Mouse (Mus musculus) spleen, adult 2 months (tissue): ENCODE data around the gene Rtp1. TPM values are rescaled to one million over a fixed set of nuclear protein-coding genes. Genes with fewer than 3 reads are reported as not detected.

Experiments
- DNase-seq, 2 experiments: peaks; one replicate each; pipeline versions ENCODE4 v3.0.0 to v3.0.0-alpha.2; 2012 to 2021; ENCODE audit warnings: low spot score in 2 of 2, low read depth in 1 of 2
- H3K27ac ChIP-seq: fragments of 200-500 bp; 2 replicates; pipeline ENCODE4 v1.5.1; 2012; ENCODE audit warnings: low read length, inconsistent platforms; ENCODE audit not compliant: insufficient read depth
- H3K27me3 ChIP-seq: fragments of 200-500 bp; 2 replicates; pipeline ENCODE4 v1.6.1; 2012; ENCODE audit warnings: mild to moderate bottlenecking, moderate library complexity, low read length, inconsistent platforms; ENCODE audit not compliant: control insufficient read depth, insufficient read depth
- H3K36me3 ChIP-seq: fragments of 200-500 bp; 2 replicates; pipeline ENCODE4 v1.6.1; 2012; ENCODE audit warnings: mild to moderate bottlenecking, low read length, inconsistent platforms; ENCODE audit not compliant: control insufficient read depth, insufficient read depth
- H3K4me1 ChIP-seq: fragments of 200-500 bp; 2 replicates; pipeline ENCODE4 v1.6.1; 2011; ENCODE audit warnings: inconsistent platforms; ENCODE audit not compliant: control insufficient read depth, insufficient read depth, insufficient read length
- H3K4me3 ChIP-seq: fragments of 200-500 bp; 2 replicates; pipeline ENCODE4 v1.5.1; 2011; ENCODE audit warnings: mild to moderate bottlenecking, inconsistent platforms; ENCODE audit not compliant: insufficient read depth, insufficient read length; ENCODE audit errors: extremely low read depth
- CTCF ChIP-seq: fragments of 200-500 bp; IDR thresholded peaks from 2 replicates; pipeline ENCODE4 v1.5.1; 2011; ENCODE audit warnings: mild to moderate bottlenecking, inconsistent platforms; ENCODE audit not compliant: insufficient read depth, insufficient read length, insufficient replicate concordance; ENCODE audit errors: extremely low read depth
- POLR2A ChIP-seq: fragments of 200-500 bp; IDR thresholded peaks from 2 replicates; pipeline ENCODE4 v1.6.1; 2011; ENCODE audit warnings: low read depth, low read length, inconsistent platforms
- WGBS: fragments of 180-500 bp; shearing (Covaris S2); methylation state at CpG from one replicate; pipeline ENCODE4 v1.1.7; 2018; 5-methylcytosine and 5-hydroxymethylcytosine counted together
- polyA plus RNA-seq: library from polyadenylated mRNA; depleted of rRNA; stranded (reverse); fragments of >200 nt; gene quantifications from 2 replicates; pipeline ENCODE4 v1.2.3, GENCODE M21; 2012; rRNA removed

Rtp1 gene
- polyA plus RNA-seq, 1 experiment = not detected

DNA sequence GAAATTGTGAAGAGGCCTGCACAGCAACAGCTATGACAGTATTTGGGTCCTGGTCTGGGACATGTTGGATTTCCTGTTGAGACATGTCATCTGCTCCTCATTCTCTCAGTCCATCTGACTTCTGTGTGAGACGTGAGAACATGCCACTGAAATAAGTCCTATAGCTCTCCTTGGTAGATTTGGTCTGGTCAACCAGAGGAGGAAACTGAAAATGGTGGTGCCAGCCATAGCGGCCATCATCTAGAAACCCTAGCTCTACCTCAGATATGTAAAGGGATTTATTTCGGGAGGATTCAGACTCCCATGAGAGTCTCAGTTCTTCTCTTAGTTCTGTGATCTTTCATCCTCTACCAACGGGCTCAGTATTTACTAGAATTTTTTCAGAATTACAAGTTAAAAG, 46.7 kb downstream of the Rtp1 start:
- Histone ChIP-seq H3K27ac (no peak overlapping the region), H3K36me3 (no peaks in the 10 kb centered on the region), H3K27me3 (no peaks in the 10 kb centered on the region), H3K4me3 (no peak overlapping the region), H3K4me1 (no peaks in the 10 kb centered on the region)
- TF ChIP-seq POLR2A = no peak
- TF ChIP-seq CTCF = no peak
- 78% methylated on average over 4 of the region's 4 CpGs for WGBS
- no peak for DNase-seq

DNA sequence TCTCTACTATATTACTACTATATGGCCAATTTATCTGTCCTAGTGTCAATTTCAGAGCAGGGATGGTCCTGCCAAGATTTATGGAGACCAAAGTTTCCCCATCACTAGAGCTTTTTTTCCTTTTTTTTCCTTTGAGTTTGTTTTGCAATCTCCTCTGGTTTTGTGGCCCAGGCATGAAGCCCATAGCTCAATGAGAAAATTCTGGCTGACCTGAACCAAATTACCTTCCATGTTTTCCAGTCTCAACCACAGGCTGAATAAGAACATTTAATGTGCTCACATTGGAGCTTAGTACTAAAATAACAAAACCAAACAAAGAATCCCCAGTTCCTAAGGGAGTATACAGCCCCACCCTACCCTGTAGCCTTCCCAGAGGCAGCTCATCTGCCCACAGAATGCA, 47.7 kb downstream of the Rtp1 start:
- no peaks in the 10 kb centered on the region for H3K36me3 ChIP-seq
- TF ChIP-seq CTCF (no peak), POLR2A (no peak)
- DNase-seq = no peak
- H3K4me3 ChIP-seq = no peak overlapping the region
- no peaks in the 10 kb centered on the region for H3K27me3 ChIP-seq
- H3K27ac ChIP-seq = no peak overlapping the region
- H3K4me1 ChIP-seq = no peaks in the 10 kb centered on the region

DNA sequence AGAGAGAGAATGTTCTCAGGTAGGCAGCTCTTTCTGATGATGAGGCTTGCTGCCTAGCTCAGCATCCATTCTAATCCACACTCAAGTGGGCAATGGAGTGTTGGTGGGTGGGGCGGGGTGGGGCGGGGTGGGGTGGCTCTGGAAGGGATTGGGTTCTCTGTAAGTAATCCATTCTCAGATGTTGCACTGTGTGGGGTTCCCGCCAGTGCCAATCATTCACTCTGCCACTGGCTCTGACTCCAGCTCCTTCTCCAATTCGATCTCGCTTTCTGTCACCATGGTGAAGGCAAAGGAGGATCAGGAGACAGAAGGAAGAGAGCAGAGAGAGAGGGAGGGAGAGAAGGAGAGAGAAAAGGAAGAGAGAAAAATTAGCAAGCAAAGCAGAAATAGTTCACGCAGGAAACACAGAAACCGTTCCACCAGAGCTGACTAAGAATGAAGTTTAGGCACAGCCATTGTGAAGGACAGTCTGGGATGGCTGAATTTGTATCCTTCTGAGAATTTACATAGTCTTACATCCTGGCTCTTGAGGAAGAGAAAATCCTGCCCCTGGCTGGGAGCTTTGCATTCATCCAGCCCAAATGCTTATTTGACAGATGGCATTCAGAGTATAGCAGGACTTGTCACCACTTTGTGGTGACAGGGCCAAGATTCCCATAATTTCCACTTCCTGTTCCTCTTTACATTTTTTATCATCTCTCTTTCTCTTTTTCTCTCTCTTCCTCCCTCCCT, 51.1 kb downstream of the Rtp1 start:
- Histone ChIP-seq H3K4me1 (no peaks in the 10 kb centered on the region), H3K4me3 (no peak overlapping the region), H3K27me3 (no peaks in the 10 kb centered on the region), H3K27ac (no peak overlapping the region), H3K36me3 (no peaks in the 10 kb centered on the region)
- WGBS = 84% methylated on average over 7 of the region's 7 CpGs
- TF ChIP-seq POLR2A (no peak), CTCF (no peak)
- no peak for DNase-seq

DNA sequence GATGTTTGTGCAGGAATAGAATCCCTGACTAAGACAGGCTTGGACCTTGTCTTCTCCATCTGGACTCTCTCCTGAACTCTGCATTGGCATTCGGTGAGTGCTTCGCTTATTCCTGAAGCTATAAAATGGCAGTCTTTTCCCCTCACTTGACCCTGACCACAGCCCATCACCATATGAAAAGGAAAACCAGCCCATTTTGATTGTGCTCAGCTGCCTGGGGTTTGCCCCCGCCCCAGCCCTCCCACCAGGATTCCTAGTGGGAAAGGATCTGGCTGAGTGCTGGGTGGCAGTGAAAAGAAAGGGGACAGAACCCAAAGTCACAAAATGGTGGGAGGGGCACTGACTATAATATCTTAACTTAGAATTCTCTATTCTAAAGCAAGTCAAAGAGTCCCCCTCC, 53.3 kb downstream of the Rtp1 start:
- Histone ChIP-seq H3K27ac (no peak overlapping the region), H3K27me3 (no peaks in the 10 kb centered on the region), H3K36me3 (no peaks in the 10 kb centered on the region), H3K4me1 (no peaks in the 10 kb centered on the region), H3K4me3 (no peak overlapping the region)
- WGBS = 94% methylated on average over 3 of the region's 3 CpGs
- DNase-seq = no peak
- no peak for TF ChIP-seq POLR2A
- no peak for TF ChIP-seq CTCF

DNA sequence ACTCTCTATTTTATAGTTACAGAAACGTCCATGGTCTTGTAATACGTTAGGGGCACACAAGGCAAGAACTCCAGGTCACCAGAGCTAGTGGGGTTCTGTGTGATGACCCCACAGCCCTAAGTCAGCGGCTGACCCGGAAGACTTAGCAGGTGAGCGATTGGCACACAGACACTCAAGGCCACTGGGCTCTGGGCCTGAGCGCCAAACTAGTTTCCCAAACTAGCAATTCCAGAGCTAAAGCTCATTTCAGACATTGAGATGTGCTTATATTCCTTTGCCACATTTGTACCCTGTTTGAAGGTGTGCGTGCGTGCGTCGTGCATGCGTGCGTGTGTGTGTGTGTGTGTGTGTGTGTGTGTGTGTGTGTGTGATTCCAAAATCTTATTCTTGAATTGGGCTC, 53.9 kb downstream of the Rtp1 start:
- H3K36me3 ChIP-seq = no peaks in the 10 kb centered on the region
- no peak for TF ChIP-seq CTCF
- TF ChIP-seq POLR2A = no peak
- WGBS = 93% methylated on average over 12 of the region's 12 CpGs

DNA sequence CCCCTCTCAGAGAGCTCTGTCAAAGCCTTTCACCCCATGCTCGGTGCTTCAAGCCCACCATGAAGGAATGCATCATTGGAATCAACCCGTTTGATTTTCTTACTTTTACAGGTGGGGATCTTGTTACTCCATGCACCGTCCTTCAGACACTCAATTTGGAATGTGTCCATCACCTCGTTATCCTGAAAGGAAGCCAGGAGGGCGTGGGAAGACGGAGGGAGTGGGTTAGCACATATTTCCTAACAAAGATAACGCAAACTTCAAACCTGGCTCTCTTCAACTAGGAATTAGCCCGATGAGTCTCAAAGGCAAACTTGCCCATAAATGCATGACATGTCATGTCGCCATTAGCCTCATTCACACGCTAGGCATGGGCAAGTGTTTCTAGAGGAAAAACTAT, 54.4 kb downstream of the Rtp1 start:
- no peak overlapping the region for H3K4me3 ChIP-seq
- H3K27me3 ChIP-seq = no peaks in the 10 kb centered on the region
- no peak for DNase-seq
- TF ChIP-seq CTCF (no peak), POLR2A (no peak)
- no peaks in the 10 kb centered on the region for H3K4me1 ChIP-seq
- no peaks in the 10 kb centered on the region for H3K36me3 ChIP-seq
- 94% methylated on average over 10 of the region's 10 CpGs for WGBS
- no peak overlapping the region for H3K27ac ChIP-seq

More for the DNA sequence above, 53.9 kb downstream of the Rtp1 start:
- H3K27ac ChIP-seq = no peak overlapping the region
- DNase-seq = no peak
- H3K4me3 ChIP-seq = no peak overlapping the region
- H3K4me1 ChIP-seq = no peaks in the 10 kb centered on the region
- no peaks in the 10 kb centered on the region for H3K27me3 ChIP-seq

Other genes starting within 250 kb of the Rtp1 start
- gene St6gal1, start 204.4 kb upstream of the Rtp1 start, polyA plus RNA-seq = 30.5 and 33.1 TPM in 2 replicates
- 16.7 and 18.2 TPM in 2 replicates for gene Rtp4, start 91.2 kb downstream of the Rtp1 start, polyA plus RNA-seq
- 0.12 and 0.27 TPM in 2 replicates for gene Masp1, start 91.7 kb downstream of the Rtp1 start, polyA plus RNA-seq